In the genomic region with DNA sequence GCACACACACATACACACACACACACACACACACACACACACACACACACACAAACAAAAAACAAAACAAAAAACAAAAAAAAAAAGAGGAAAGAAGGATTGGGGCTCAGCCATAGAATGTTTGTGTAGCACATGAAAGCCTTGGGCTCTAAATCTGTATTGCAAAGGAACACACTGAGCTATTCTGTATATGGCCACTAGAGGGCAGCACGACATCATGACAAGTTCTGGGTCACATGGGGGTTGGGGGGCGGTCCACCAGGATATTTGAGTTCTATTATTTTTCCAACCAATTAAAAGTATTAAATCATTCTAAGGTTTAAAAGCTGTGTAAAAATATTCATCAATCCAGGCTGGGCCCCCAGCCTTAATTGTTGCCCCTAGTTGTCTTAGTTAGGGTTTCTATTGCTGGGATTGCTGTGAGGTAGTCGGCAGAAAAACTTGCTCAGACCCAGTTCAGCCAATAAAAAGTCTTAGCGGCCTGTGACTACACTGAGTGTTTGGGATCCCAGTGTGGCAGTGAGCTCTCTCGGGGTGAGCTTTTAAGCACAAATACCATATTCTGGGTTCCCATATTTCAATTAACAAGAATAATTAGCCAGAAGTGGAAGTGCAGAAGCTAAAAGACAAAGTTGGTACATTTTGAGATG, we compare ENCODE assay signal across 8 mouse cellular contexts. TPM values are rescaled to one million over a fixed set of nuclear protein-coding genes. Genes with fewer than 3 reads are reported as not detected.
DNase-seq lines count a peak whose midpoint lies in the region; ATAC-seq and TF ChIP-seq lines count a peak whose summit lies in the region.

No protein-coding gene starts in this region.

- peaks cover 0 to 5% of the 10 kb centered on the region in 2 experiments; a peak in 1 of 4 replicates for H3K36me3 ChIP-seq in MEL (ENCODE audit: control insufficient read depth in 1 of 2, insufficient read depth in 2 of 2, low read length in 2 of 2)
- no peaks in the 10 kb centered on the region for H3K36me3 ChIP-seq in forebrain, embryonic 12.5 days (replicated peaks)

- no peak overlapping the region for H3K9ac ChIP-seq in MEL (ENCODE audit: control insufficient read depth, low read depth, low read length, poor library complexity, severe bottlenecking)
- H3K9ac ChIP-seq in forebrain, embryonic 12.5 days, result no peak overlapping the region

- peak; percentile 86 for DNase-seq in MEL (ENCODE audit: low read depth, low spot score)
- DNase-seq in brain, embryonic 18.5 days (ENCODE audit: low read depth, low spot score), result peak; percentile 30
- DNase-seq in heart, postnatal 14 days, result peak; percentile 74 to 85
- peak; percentile 85 for DNase-seq in layer of hippocampus, adult 9-10 months (ENCODE audit: low spot score)
- DNase-seq in lung, postnatal 10 days, result peak; percentile 91
- peak; percentile 71 for DNase-seq in right cerebral cortex, adult 18-20 months
- peak; percentile 51 to 65 for DNase-seq in urinary bladder, postnatal 36 days (ENCODE audit: low spot score in 2 of 2)

- H3K27ac ChIP-seq in MEL (ENCODE audit: control insufficient read depth, low read depth, low read length), result no peak overlapping the region
- H3K27ac ChIP-seq in forebrain, embryonic 12.5 days, result no peak overlapping the region

- H3K4me1 ChIP-seq in MEL (ENCODE audit: control insufficient read depth in 1 of 2, insufficient read depth in 2 of 2, low read length in 2 of 2), result peaks cover 0 to 7% of the 10 kb centered on the region in 2 experiments; a peak in 2 of 4 replicates
- H3K4me1 ChIP-seq in forebrain, embryonic 12.5 days, result no peaks in the 10 kb centered on the region

- no peak for TF ChIP-seq POLR2A in MEL (IDR thresholded peaks at IDR 0.05; ENCODE audit: control insufficient read depth in 1 of 2, insufficient read depth in 1 of 2, low read depth in 1 of 2, low read length in 2 of 2, poor library complexity in 1 of 2)

- peak; percentile 68; the same call in 1 of the 2 replicates for ATAC-seq in forebrain, embryonic 12.5 days (ENCODE audit: low FRiP score)

- H3K27me3 ChIP-seq in MEL (ENCODE audit: control insufficient read depth in 1 of 2, insufficient read depth in 2 of 2, low read length in 2 of 2), result peaks cover 6 to 7% of the 10 kb centered on the region in 2 experiments
- no peaks in the 10 kb centered on the region for H3K27me3 ChIP-seq in forebrain, embryonic 12.5 days

- no peak overlapping the region for H3K4me2 ChIP-seq in forebrain, embryonic 12.5 days

- H3K79me2 ChIP-seq in MEL (ENCODE audit: control insufficient read depth, insufficient read depth, low read length, poor library complexity), result no peaks in the 10 kb centered on the region

- peak overlapping the region; percentile 3 to 44 for H3K4me3 ChIP-seq in MEL (ENCODE audit: control insufficient read depth in 1 of 2, insufficient read depth in 1 of 2, low read depth in 2 of 2, low read length in 2 of 2)
- no peak overlapping the region for H3K4me3 ChIP-seq in forebrain, embryonic 12.5 days (replicated peaks)

- TF ChIP-seq CTCF in MEL (IDR thresholded peaks at IDR 0.05 in 2 of 3, conservative IDR thresholded peaks at IDR 0.05 in 1 of 3; ENCODE audit: control insufficient read depth in 1 of 3, insufficient read depth in 1 of 3, low read depth in 2 of 3, low read length in 3 of 3, poor library complexity in 1 of 3, severe bottlenecking in 1 of 3), result peak; percentile 66 to 93 (median 82)

- TF ChIP-seq RAD21 in MEL (IDR thresholded peaks at IDR 0.05; ENCODE audit: low read depth, low read length), result peak; percentile 99

- WGBS in forebrain, embryonic 12.5 days, result 21% methylated on average over 5 of the region's 5 CpGs

- TF ChIP-seq EP300 in MEL (IDR thresholded peaks at IDR 0.05; ENCODE audit: low read depth in 1 of 2, low read length in 2 of 2), result no peak

- intact Hi-C loops in heart, postnatal 14 days (cut with DNase I), result loop anchor here (1.0 to 5.0 kb wide), 3 partner anchors 136 to 394 kb away; partner anchors contain the start of gene Pak1ip1

- H3K9me3 ChIP-seq in MEL (replicated peaks; ENCODE audit: insufficient read depth, low read length), result no peaks in the 10 kb centered on the region
- H3K9me3 ChIP-seq in forebrain, embryonic 12.5 days, result no peaks in the 10 kb centered on the region

TF ChIP-seq in MEL, 35 proteins besides CTCF, POLR2A, EP300 and RAD21:
- TF ChIP-seq GATA1 (IDR thresholded peaks at IDR 0.05; ENCODE audit: low read depth, low read length), result no peak
- peak; percentile 93 for TF ChIP-seq USF1 (IDR thresholded peaks at IDR 0.05; ENCODE audit: low read depth, low read length)
- TF ChIP-seq POLR2AphosphoS2 (IDR thresholded peaks at IDR 0.05; ENCODE audit: low read length), result no peak
- no peak for TF ChIP-seq BHLHE40 (IDR thresholded peaks at IDR 0.05; ENCODE audit: borderline replicate concordance, low read depth, low read length)
- peak; percentile 96 for TF ChIP-seq ZC3H11A (IDR thresholded peaks at IDR 0.05; ENCODE audit: low read depth, low read length)
- TF ChIP-seq MYC (IDR thresholded peaks at IDR 0.05; ENCODE audit: low read depth, low read length), result no peak
- no peak for TF ChIP-seq KAT2A (conservative IDR thresholded peaks at IDR 0.05; ENCODE audit: low read depth, low read length)
- peak; percentile 47; the same call in 1 of the 2 replicates for TF ChIP-seq MAX (IDR thresholded peaks at IDR 0.05; ENCODE audit: low read length)
- TF ChIP-seq SIN3A (IDR thresholded peaks at IDR 0.05; ENCODE audit: low read length), result peak; percentile 42; the same call in 1 of the 2 replicates
- no peak for TF ChIP-seq MEF2A (IDR thresholded peaks at IDR 0.05; ENCODE audit: extremely low read depth, insufficient replicate concordance, low read depth, low read length, poor library complexity, severe bottlenecking)
- peak; percentile 92 for TF ChIP-seq SMC3 (IDR thresholded peaks at IDR 0.05; ENCODE audit: low read depth, low read length)
- TF ChIP-seq MAFK (IDR thresholded peaks at IDR 0.05; ENCODE audit: borderline replicate concordance, low read depth, low read length), result no peak
- peak in 1 of 2 experiments; percentile 58; a peak in 1 of 4 replicates for TF ChIP-seq USF2 (IDR thresholded peaks at IDR 0.05; ENCODE audit: borderline replicate concordance in 1 of 2, insufficient read depth in 1 of 2, low read depth in 1 of 2, low read length in 2 of 2)
- TF ChIP-seq CHD1 (IDR thresholded peaks at IDR 0.05; ENCODE audit: low read depth, low read length), result no peak
- no peak for TF ChIP-seq GABPA (IDR thresholded peaks at IDR 0.05; ENCODE audit: low read depth, low read length)
- no peak for TF ChIP-seq E2F4 (IDR thresholded peaks at IDR 0.05; ENCODE audit: borderline replicate concordance, low read depth, low read length)
- TF ChIP-seq MXI1 (IDR thresholded peaks at IDR 0.05; ENCODE audit: low read depth, low read length), result no peak
- no peak; the same call in 1 of the 2 replicates for TF ChIP-seq MAZ (IDR thresholded peaks at IDR 0.05; ENCODE audit: low read depth, low read length)
- no peak for TF ChIP-seq ELF1 (IDR thresholded peaks at IDR 0.05; ENCODE audit: low read depth, low read length)

RNA-seq across cellular contexts. Expression of gene Gcnt2, which starts 16.0 kb away (rescaled TPM):
- 0.04 TPM in 1 of 2 replicates, not detected in the other for total RNA-seq in MEL (2012; rRNA removed)
- polyA plus RNA-seq in MEL (2012; ENCODE audit: insufficient read depth in 1 of 2, insufficient read length in 2 of 2, low read depth in 1 of 2, low replicate concordance in 2 of 2, missing spikeins in 1 of 2), result under 1 TPM in 1 of 2 experiments, not detected in 1; 0.03 TPM
- 3.6 and 4.4 TPM in 2 replicates for polyA plus RNA-seq in forebrain, embryonic 12.5 days (2016; fragmentation: Nextera tagmentation; extraction: Ambion mirVana)
- total RNA-seq in heart, postnatal 14 days (2021), result 10 to 100 TPM; 12.1 to 14.1 TPM

Comparison
In these comparisons a context has a peak if more than half of its experiments do, and no peak if none do; other contexts are left out.
1. DNase-seq: peak in every context shown above with its lines; median percentile 91 in lung, postnatal 10 days; 86 in MEL; 85 in layer of hippocampus, adult 9-10 months; 80 in heart, postnatal 14 days; 71 in right cerebral cortex, adult 18-20 months; 58 in urinary bladder, postnatal 36 days; 30 in brain, embryonic 18.5 days.
2. RNA of gene Gcnt2, which starts 16.0 kb away (total RNA-seq): 12.1 to 14.1 TPM in heart, postnatal 14 days; 0.04 TPM in MEL; every median in the first group is over 10 times any median in the second.